Mouse (Mus musculus) ovary, adult 10 weeks (tissue): ENCODE data around the gene Syn1. TPM values are rescaled to one million over a fixed set of nuclear protein-coding genes. Genes with fewer than 3 reads are reported as not detected.

Source experiments
- polyA plus RNA-seq: library from polyadenylated mRNA; stranded (reverse); fragments of 350-450 nt; fragmentation: Illumina TruSeq; extraction: RNeasy Lipid Tissue Mini Kit (QIAGEN cat#74804); gene quantifications from one replicate; pipeline ENCODE4 v1.2.3, GENCODE M21; 2014

Syn1 gene
- polyA plus RNA-seq: 2.3 TPM

GRCm38 (mm10) chrX:20920844-20921364 is at the start of gene Syn1:
Gene Syn1 (minus strand): TSS chrX:20921004.

GRCm38 (mm10) chrX:20961477-20962378 is 40.9 kb upstream of the Syn1 start, which contains the start of gene Uxt:
Gene Uxt (minus strand): TSS chrX:20962017.

GRCm38 (mm10) chrX:20950191-20950880 is 29.5 kb upstream of the Syn1 start, which contains the start of gene Elk1:
Gene Elk1 (minus strand): TSS chrX:20950608.

GRCm38 (mm10) chrX:20931364-20931763 is 10.6 kb upstream of the Syn1 start, which contains the start of gene Cfp:
Gene Cfp (minus strand): TSS chrX:20931555.

GRCm38 (mm10) chrX:20869962-20870513 is 50.8 kb downstream of the Syn1 start, which contains the start of gene Timp1:
Gene Timp1 (plus strand): TSS chrX:20870166.

Other genes starting within 250 kb of the Syn1 start
- gene Cdk16, start 233.1 kb downstream of the Syn1 start, polyA plus RNA-seq: 28.4 TPM
- gene Usp11, start 217.1 kb downstream of the Syn1 start, polyA plus RNA-seq: 16.8 TPM
- 50.9 TPM for gene Araf, start 123.2 kb downstream of the Syn1 start, polyA plus RNA-seq
- gene Timp1, start 50.8 kb downstream of the Syn1 start, polyA plus RNA-seq: 5.7 TPM
- gene Cfp, start 10.6 kb upstream of the Syn1 start, polyA plus RNA-seq: 2.0 TPM
- gene Elk1, start 29.6 kb upstream of the Syn1 start, polyA plus RNA-seq: 17.5 TPM
- gene Uxt, start 41.0 kb upstream of the Syn1 start, polyA plus RNA-seq: 28.1 TPM
- 36.2 TPM for gene Zfp182, start 141.3 kb upstream of the Syn1 start, polyA plus RNA-seq
- gene Spaca5, start 147.4 kb upstream of the Syn1 start, polyA plus RNA-seq: not detected
- 9.7 TPM for gene Zfp300, start 168.5 kb upstream of the Syn1 start, polyA plus RNA-seq
- not detected for gene Ssxa1, start 194.8 kb upstream of the Syn1 start, polyA plus RNA-seq